Mouse (Mus musculus): ENCODE results near the gene Bach2.

- TF ChIP-seq CTCF (IDR thresholded peaks at IDR 0.05; ENCODE audit: low read depth) (no peak), EP300 (IDR thresholded peaks at IDR 0.05; ENCODE audit: low read depth) (no peak)
Observed at GRCm38 (mm10) chr4:32304221-32304703, 65.7 kb downstream of the Bach2 start.

All from heart, postnatal 0 days (tissue).